Mouse (Mus musculus) bone marrow, adult 2 months (tissue): ENCODE measurements around the gene Rfng. TPM values are rescaled to one million over a fixed set of nuclear protein-coding genes. Genes with fewer than 3 reads are reported as not detected.

Experiments
- H3K27ac ChIP-seq: fragments of 200-500 bp; 2 replicates; pipeline ENCODE4 v1.5.1; 2012; ENCODE audit warnings: low read depth, mild to moderate bottlenecking, control low read depth, inconsistent platforms, low read length; ENCODE audit not compliant: control insufficient read depth, poor library complexity, insufficient read depth
- H3K4me1 ChIP-seq: fragments of 200-500 bp; 2 replicates; pipeline ENCODE4 v1.6.1; 2011; ENCODE audit warnings: low read length; ENCODE audit not compliant: control insufficient read depth, insufficient read depth
- H3K4me3 ChIP-seq: fragments of 200-500 bp; replicated peaks from 2 replicates; pipeline ENCODE3; 2011; ENCODE audit warnings: mild to moderate bottlenecking, low read depth, low read length, control low read depth; ENCODE audit not compliant: control insufficient read depth
- CTCF ChIP-seq: fragments of 200-500 bp; IDR thresholded peaks from 2 replicates; pipeline ENCODE4 v1.5.1; 2011; ENCODE audit warnings: low read length, control low read depth; ENCODE audit not compliant: control insufficient read depth, insufficient read depth
- POLR2A ChIP-seq: fragments of 200-500 bp; IDR thresholded peaks from 2 replicates; pipeline ENCODE4 v1.6.1; 2011; ENCODE audit warnings: low read depth, mild to moderate bottlenecking, control low read depth, low read length, borderline replicate concordance; ENCODE audit not compliant: control insufficient read depth
- WGBS: fragments of 180-500 bp; shearing (Covaris S2); methylation state at CpG from one replicate; pipeline ENCODE4 v1.1.7; 2018; 5-methylcytosine and 5-hydroxymethylcytosine counted together
- polyA plus RNA-seq: library from polyadenylated mRNA; stranded (reverse); fragments of >200 nt; gene quantifications from 2 replicates; pipeline ENCODE4 v1.2.4, GENCODE M21; 2011; ENCODE audit warnings: low replicate concordance; ENCODE audit not compliant: missing spikeins, insufficient read depth, insufficient read length

Rfng gene
- polyA plus RNA-seq, 1 experiment: 19.9 TPM

- H3K27ac ChIP-seq: no peak overlapping the region
- H3K4me1 ChIP-seq: peaks cover 4% of the 10 kb centered on the region
- no peak for TF ChIP-seq POLR2A
- TF ChIP-seq CTCF: no peak
- no peak overlapping the region for H3K4me3 ChIP-seq
- 86% methylated on average over 6 of the region's 6 CpGs for WGBS
Observed at GRCm38 (mm10) chr11:120819556-120819955, 35.5 kb upstream of the Rfng start.

GRCm38 (mm10) chr11:120818251-120818650 is 34.2 kb upstream of the Rfng start:
- TF ChIP-seq POLR2A: no peak
- TF ChIP-seq CTCF: no peak
- Histone ChIP-seq H3K4me1 (peaks cover 4% of the 10 kb centered on the region), H3K4me3 (no peak overlapping the region), H3K27ac (no peak overlapping the region)
- WGBS: 93% methylated on average over 13 of the region's 13 CpGs

GRCm38 (mm10) chr11:120817358-120817757 is 33.4 kb upstream of the Rfng start:
- H3K27ac ChIP-seq: no peak overlapping the region
- TF ChIP-seq POLR2A: no peak
- no peak for TF ChIP-seq CTCF
- no peaks in the 10 kb centered on the region; the same call in none of the 2 replicates for H3K4me1 ChIP-seq
- H3K4me3 ChIP-seq: no peak overlapping the region
- 86% methylated on average over 6 of the region's 6 CpGs for WGBS

GRCm38 (mm10) chr11:120812068-120812467 is 28.1 kb upstream of the Rfng start:
- Histone ChIP-seq H3K4me3 (no peak overlapping the region), H3K4me1 (no peaks in the 10 kb centered on the region), H3K27ac (no peak overlapping the region)
- 93% methylated on average over 16 of the region's 16 CpGs for WGBS
- no peak for TF ChIP-seq CTCF
- TF ChIP-seq POLR2A: no peak

- no peak for TF ChIP-seq POLR2A
- no peak for TF ChIP-seq CTCF
- Histone ChIP-seq H3K4me1 (no peaks in the 10 kb centered on the region), H3K4me3 (no peak overlapping the region), H3K27ac (no peak overlapping the region)
- WGBS: 85% methylated on average over 12 of the region's 12 CpGs
Observed at GRCm38 (mm10) chr11:120808010-120808409, 24.0 kb upstream of the Rfng start.

GRCm38 (mm10) chr11:120805375-120806298 is 21.6 kb upstream of the Rfng start:
- TF ChIP-seq POLR2A: no peak
- no peak for TF ChIP-seq CTCF
- no peak overlapping the region for H3K4me3 ChIP-seq
- WGBS: 80% methylated on average over 7 of the region's 7 CpGs
- no peaks in the 10 kb centered on the region for H3K4me1 ChIP-seq
- H3K27ac ChIP-seq: no peak overlapping the region

- Histone ChIP-seq H3K4me3 (no peak overlapping the region), H3K27ac (no peak overlapping the region), H3K4me1 (no peaks in the 10 kb centered on the region)
- no peak for TF ChIP-seq CTCF
- TF ChIP-seq POLR2A: no peak
- WGBS: 78% methylated on average over 4 of the region's 4 CpGs
Observed at GRCm38 (mm10) chr11:120804769-120805168, 20.8 kb upstream of the Rfng start.

GRCm38 (mm10) chr11:120804274-120804673 is 20.3 kb upstream of the Rfng start:
- no peaks in the 10 kb centered on the region for H3K4me1 ChIP-seq
- H3K27ac ChIP-seq: no peak overlapping the region
- no peak for TF ChIP-seq CTCF
- no peak for TF ChIP-seq POLR2A
- no peak overlapping the region for H3K4me3 ChIP-seq
- 75% methylated on average over 7 of the region's 7 CpGs for WGBS
